Mouse (Mus musculus) heart, adult 8-10 months (tissue): ENCODE measurements at regions not wholly inside any gene's neighbourhood (a gene's known extent, or its start where the extent isn't known, plus 50 kb on each side); places are given as distances from the start of the nearest gene placed in this dataset.
A peak's percentile ranks its signal among the peaks of the same experiment; 100 is the strongest.
"Not testable (repeated sequence)": the region's sequence is repeated elsewhere in the genome, so short reads cannot be mapped to it uniquely, and the experiment has no call there.

Source experiments
- DNase-seq: peaks from one replicate; pipeline ENCODE4 v3.0.0; 2022; ENCODE audit warnings: low spot score

DNA sequence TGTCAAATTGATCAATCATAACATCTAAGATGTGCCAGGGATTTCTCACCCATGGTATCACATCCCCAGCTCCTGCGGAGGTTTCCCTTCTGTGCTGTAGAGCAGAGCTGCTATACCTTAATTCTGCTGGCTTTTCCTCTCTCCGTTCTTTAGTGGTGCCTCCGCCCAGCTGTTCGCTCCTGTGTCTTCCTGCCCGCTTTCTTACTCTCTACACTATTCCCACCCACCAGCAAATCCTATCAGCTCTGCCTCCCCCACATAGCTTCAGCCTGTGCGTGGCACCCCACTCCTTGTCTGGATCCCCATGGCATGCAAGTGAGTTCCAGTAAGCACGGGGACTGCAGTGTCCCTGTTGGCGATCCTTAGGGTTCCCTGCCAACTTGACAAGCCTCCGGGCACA lies 204.0 kb upstream of the Hs6st1 start:
- DNase-seq: no peak

DNA sequence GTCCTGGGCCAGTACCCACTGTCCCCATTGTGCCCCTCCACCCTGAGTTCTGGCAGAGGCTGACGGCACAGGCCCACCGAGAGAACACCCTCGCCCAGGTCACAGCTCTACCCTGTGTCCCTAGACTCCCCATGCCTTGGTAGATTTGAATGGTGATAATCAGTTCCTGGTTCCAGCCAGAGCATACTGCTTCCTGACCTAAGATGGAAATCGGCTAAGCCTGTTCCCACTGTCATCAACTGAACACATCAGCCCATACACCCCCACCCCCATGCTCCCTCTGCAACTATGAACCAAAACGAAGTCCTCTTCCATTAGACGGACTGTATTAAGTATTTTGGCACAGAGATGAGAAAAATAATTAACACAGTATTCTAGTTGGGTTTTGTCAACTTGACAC lies 202.9 kb upstream of the Hs6st1 start:
- DNase-seq: no peak

DNA sequence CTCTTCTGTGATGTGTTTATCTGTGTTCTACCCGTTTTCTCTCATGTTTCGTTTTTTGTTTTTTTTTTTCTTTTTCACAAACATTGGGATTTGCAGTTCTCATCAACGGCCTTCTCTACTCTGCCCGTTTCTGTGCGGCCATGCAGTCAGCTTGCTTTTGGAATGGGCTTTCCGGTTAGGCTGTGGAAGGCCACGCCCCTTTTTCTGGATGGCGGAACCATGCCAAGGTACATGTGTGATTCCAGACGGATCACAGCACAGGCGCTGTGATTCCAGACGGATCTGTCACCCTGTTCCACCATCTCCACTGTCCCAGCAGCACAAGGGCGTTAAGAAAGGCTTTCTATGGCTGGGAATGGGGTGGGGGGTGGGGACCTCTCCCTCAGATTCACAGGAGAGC lies 201.6 kb upstream of the Hs6st1 start:
- no peak for DNase-seq

DNA sequence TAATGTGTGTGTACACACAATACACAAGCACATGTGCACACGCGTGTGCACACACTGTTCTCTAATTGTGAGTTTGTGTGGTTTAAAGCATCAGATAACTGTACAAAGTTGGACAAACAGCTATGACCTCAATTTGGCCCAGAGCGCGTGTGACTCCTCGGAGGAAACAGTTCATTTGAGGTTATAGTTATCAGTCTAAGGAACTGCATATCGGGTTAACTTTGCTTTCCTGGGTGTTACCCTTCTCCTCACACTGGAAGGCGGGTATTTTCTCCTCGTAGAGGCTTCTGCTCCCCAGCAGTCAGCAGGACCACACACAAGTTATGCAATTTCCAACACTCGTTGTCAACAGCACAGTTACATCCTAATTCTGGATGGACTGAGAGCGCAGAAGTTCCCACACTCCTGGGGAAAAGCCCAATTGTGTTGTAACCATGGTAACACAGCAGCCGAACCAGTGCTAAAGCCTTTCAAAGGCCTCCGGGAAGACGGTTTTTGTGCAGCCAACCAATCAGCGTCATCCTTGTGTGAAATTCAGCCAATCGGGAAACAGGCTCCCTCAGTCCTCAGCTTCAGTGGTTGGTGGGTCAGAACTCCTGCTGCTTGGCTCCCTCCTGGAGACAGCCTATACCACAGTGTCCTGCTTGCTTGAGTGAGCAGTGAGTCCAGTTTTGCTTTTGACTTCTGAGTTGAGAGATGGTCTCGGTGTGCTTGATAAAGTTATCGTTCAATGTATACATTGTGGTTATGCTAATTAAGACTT lies 198.6 kb upstream of the Hs6st1 start:
- peak; percentile 81 for DNase-seq

DNA sequence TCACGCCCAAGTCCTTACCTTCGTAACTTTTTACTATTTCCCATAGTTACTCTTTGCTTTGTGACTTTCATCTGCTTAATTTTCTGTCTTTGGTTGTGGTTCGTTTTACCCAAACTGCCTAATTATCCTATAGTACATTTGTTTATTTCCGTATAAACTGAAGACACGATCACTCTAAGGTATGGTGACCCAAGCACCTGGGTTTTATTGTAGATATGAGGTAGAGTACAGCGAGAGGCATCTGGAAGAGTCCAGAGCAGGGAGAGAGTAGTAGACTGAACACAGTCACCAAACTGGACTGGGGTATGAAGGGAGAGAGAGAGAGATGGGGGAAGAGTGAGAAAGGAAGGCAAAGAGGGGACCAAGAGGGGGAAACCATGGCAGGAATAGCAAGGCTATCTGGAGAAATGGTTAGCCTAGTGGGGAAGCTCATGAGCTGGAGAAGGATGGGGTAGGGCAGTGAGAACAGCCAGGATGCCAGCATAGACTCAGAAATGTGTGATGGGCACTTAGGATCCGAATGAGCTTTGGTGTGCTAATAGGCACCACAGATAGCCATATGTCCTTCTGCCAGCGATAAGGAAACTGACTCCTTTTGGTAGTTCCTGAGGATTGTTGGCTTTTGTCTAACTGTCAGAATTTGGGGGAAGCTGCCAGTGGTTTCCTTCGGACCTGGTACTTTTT lies 197.9 kb upstream of the Hs6st1 start:
- no peak for DNase-seq

DNA sequence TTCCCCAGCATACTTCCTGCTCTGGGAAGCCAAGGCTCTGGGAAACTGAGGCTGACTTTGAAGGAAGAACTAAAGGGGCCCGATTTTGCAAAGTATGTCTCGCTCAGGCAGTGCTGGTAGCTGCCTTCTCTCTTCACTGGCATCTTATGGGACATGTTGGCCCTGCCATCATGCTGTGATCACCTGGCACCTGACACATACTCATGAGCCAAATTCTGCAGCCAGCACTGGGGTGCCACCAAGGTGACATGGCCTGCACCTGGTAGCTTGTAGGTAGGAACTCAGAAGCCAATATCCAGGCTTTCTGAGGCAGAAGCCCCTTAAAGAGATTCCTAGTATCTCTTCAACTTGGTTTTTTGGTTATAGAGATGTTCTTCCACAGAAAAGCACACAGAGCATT lies 195.2 kb upstream of the Hs6st1 start:
- no peak for DNase-seq

- peak; percentile 53 for DNase-seq
Measured at GRCm38 (mm10) chr1:35875210-35875811, 192.9 kb upstream of the Hs6st1 start.

DNA sequence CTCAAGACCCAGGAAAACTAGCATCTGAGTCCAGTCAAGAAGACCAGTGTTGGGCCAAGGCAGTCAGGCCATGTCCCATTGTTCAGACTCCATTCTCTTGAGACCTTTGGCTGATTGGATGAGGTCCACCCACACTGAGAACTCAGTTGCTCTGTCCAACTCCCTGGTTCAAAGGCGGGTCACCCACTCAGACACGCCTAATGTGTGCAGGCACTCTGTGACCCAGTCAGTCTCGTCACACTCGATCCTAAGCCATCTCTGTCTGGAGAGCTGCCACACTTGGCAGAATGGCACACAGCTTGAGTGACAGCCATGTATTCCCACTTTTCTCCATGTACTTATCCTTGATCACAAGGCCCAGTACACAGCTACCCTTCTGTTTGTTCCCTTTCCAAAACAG lies 189.8 kb upstream of the Hs6st1 start:
- peak; percentile 27 for DNase-seq

DNA sequence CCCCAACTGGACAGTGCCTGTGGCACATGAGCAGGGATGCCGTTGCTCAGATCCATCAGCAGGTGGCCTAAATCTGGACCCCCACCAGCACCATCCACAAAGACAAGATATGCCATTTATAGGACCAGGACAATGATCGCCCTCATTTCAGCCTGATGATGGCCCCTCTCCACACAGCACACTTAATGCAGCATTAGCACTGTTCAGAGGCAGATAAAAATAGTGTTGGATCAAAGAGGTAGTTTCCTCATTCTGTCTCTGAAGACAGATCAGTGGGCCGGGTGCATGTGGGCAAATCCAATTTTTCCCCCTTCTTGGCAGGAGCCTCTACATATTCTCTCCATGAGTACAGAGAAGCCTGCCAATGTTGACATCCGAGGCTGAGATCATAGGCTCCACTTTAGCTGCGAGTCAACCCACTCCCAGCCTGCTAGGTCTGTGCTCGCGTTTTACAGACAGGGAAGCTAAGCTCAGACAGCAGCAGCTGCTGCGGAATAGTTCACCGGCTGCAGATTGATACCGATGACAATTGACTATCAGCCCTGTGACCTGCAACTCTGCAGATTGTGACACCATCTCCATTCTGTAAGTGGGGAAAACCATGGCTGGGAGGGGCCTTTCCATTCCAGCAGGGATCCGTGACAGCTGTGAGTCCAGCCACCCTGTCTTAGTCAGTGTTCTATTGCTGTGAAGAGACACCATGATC lies 188.7 kb upstream of the Hs6st1 start:
- peak; percentile 70 for DNase-seq

- no peak for DNase-seq
Measured at GRCm38 (mm10) chr1:35880562-35881265, 187.5 kb upstream of the Hs6st1 start.

DNA sequence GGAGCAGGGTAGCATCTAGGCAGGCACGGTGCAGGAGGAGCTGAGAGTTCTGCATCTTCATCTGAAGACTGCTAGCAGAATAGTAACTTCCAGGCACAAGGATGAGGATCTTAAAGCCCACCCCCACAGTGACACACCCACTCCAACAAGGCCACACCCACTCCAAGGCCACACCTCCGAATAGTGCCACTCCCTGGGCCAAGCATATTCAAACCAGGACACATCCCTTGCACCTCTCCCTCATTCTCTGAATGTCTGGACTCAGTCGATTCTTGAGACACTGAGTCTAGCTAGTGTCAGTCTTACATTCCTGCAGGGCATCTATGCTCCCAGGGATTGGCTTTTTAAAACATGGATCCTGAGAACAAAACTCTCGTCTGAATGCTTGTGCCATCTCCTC lies 186.7 kb upstream of the Hs6st1 start:
- no peak for DNase-seq

GRCm38 (mm10) chr1:35882101-35882500 lies 186.1 kb upstream of the Hs6st1 start:
- DNase-seq: no peak

- no peak for DNase-seq
Measured at GRCm38 (mm10) chr1:35889731-35890499, 178.3 kb upstream of the Hs6st1 start.

GRCm38 (mm10) chr1:35890500-35890900 lies 177.7 kb upstream of the Hs6st1 start:
- no peak for DNase-seq

- DNase-seq: no peak
Measured at GRCm38 (mm10) chr1:35899536-35899935, 168.7 kb upstream of the Hs6st1 start.

DNA sequence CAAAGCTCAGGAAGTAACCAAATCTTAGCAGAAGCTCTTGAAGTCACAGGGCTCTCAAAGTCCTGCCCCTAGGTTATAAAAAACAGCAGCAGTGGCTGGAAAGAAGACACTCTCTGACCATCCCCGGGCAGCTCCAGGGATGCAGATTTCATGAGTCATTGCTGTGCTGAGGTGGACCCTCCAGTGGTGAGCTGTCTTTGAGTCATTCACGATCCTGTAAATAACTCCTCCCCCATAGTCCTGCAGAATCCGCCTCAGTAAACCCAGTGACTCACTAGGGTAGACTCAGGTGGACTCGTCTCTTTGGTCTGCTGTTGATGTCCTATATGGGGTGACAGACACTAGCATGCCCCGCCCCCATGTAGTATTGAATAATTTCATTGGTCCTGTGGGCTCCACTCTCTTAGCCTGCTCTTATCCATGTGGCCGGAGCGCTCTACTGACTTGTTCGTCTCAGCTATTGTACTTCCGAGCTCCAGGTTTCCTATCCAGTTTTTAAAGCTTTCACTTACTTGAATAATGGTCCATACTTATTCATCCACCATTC lies 164.1 kb upstream of the Hs6st1 start:
- no peak for DNase-seq

- no peak for DNase-seq
Measured at GRCm38 (mm10) chr1:35913551-35913950, 154.6 kb upstream of the Hs6st1 start.

DNA sequence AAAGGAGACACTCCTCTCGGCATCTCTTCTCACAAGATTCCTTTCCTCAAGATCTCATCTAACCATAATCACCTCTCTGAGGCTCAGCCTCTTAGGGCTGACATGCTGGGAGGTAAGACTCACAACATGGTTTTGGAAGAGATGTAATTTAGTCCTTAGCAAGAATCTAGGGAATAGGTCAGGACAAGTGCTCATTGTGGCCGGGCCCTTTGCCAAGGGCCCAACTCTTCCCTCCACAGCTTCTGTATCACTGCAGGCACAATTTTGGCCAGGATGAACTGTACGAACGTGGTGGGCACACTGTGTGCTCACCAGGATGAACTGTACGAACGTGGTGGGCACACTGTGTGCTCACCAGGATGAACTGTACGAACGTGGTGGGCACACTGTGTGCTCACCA lies 154.0 kb upstream of the Hs6st1 start:
- DNase-seq: not testable (repeated sequence)

- DNase-seq: no peak
Measured at GRCm38 (mm10) chr1:35915526-35915925, 152.7 kb upstream of the Hs6st1 start.

GRCm38 (mm10) chr1:35919840-35920734 lies 148.1 kb upstream of the Hs6st1 start:
- no peak for DNase-seq
